Mouse (Mus musculus): ENCODE data around the gene Wwp2.

DNA sequence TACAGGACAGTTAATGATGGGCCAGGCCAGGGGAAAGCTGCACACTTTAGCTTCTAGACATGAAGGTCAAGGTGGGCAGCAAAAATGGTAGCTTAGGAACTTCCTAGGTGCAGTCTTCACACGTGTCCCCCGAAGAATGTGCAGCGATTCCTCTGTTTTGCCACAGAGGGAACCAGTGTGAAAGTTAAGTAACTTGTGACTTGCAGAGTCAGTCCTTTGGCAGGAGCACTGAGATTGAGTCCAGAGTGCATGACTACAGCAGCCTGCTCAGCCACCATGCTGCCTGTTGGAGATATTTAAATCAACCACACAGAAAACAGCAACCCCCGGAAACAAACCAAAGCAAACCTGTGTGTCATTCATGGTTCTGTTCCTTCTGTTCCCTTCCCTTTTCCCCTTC lies 44.3 kb downstream of the Wwp2 start:
- TF ChIP-seq CTCF (IDR thresholded peaks at IDR 0.05; ENCODE audit: control insufficient read depth, insufficient read depth, insufficient replicate concordance, low read depth, low read length) (no peak), POLR2A (IDR thresholded peaks at IDR 0.05; ENCODE audit: control insufficient read depth, low read depth, low read length) (no peak)
